11 mouse cellular contexts compared by ENCODE assay signal in genomic region chr8:103492914-103493517, GRCm38 (mm10).
A peak's percentile ranks its signal among the peaks of the same experiment; 100 is the strongest.
DNase-seq lines count a peak whose midpoint lies in the region; ATAC-seq and TF ChIP-seq lines count a peak whose summit lies in the region.
"Had no signal": no experiment of that assay in that cellular context is flagged by ENCODE, and none has a peak within 500 bp of the region (broad histone marks: within the 10 kb centered on the region; RNA-seq: fewer than 3 reads in every experiment).

No protein-coding gene starts in this region.

- WGBS in kidney, postnatal 0 days: 32% methylated on average over 7 of the region's 7 CpGs
- WGBS in hindbrain, postnatal 0 days: 77% methylated on average over 7 of the region's 7 CpGs

- H3K9ac ChIP-seq in kidney, postnatal 0 days (ENCODE audit: low read depth, low read length): no peak overlapping the region
- H3K9ac ChIP-seq in hindbrain, postnatal 0 days (replicated peaks; ENCODE audit: low read length): no peak overlapping the region
- H3K9ac ChIP-seq: midbrain, embryonic 12.5 days had no signal

- ATAC-seq in kidney, postnatal 0 days (replicated peaks; ENCODE audit: low FRiP score, low read depth): no peak
- no peak for ATAC-seq in hindbrain, postnatal 0 days

- peak; percentile 36 for DNase-seq in gastrocnemius, adult 18-20 months (ENCODE audit: low spot score)
- DNase-seq in gastrocnemius, postnatal 10 days: no peak
- DNase-seq in NIH3T3 (ENCODE audit: low read depth): peak; percentile 47
- peak; percentile 8 to 14 for DNase-seq in gastrocnemius, postnatal 36 days
- DNase-seq in kidney, postnatal 0 days (ENCODE audit: low spot score): peak; percentile 58
- no peak for DNase-seq in left cerebral cortex, postnatal 14 days (ENCODE audit: low spot score in 2 of 2)
- DNase-seq in hindbrain, postnatal 0 days (ENCODE audit: low spot score): no peak
- no peak for DNase-seq in cerebellum, adult 11 months
- DNase-seq: adrenal gland, postnatal 25 days; left cerebral cortex, postnatal 4 days had no signal

- H3K27me3 ChIP-seq in kidney, postnatal 0 days (ENCODE audit: insufficient read depth, low read length): no peaks in the 10 kb centered on the region
- no peaks in the 10 kb centered on the region for H3K27me3 ChIP-seq in hindbrain, postnatal 0 days (ENCODE audit: insufficient read depth, low read length)

- no peaks in the 10 kb centered on the region for H3K4me1 ChIP-seq in kidney, postnatal 0 days (replicated peaks; ENCODE audit: insufficient read depth, low read length)
- H3K4me1 ChIP-seq in hindbrain, postnatal 0 days (ENCODE audit: insufficient read depth, low read length): no peaks in the 10 kb centered on the region
- H3K4me1 ChIP-seq: midbrain, embryonic 12.5 days had no signal

- H3K36me3 ChIP-seq in kidney, postnatal 0 days (ENCODE audit: insufficient read depth, low read length): no peaks in the 10 kb centered on the region
- no peaks in the 10 kb centered on the region for H3K36me3 ChIP-seq in hindbrain, postnatal 0 days (ENCODE audit: insufficient read depth, low read length)
- H3K36me3 ChIP-seq: midbrain, embryonic 12.5 days had no signal

- no peak overlapping the region for H3K4me3 ChIP-seq in kidney, postnatal 0 days (replicated peaks; ENCODE audit: low read depth, low read length)
- H3K4me3 ChIP-seq in hindbrain, postnatal 0 days (ENCODE audit: low read length): no peak overlapping the region
- H3K4me3 ChIP-seq: midbrain, embryonic 12.5 days had no signal

- H3K27ac ChIP-seq in kidney, postnatal 0 days: no peak overlapping the region
- no peak overlapping the region for H3K27ac ChIP-seq in hindbrain, postnatal 0 days
- H3K27ac ChIP-seq: midbrain, embryonic 12.5 days had no signal

- TF ChIP-seq CTCF in kidney, postnatal 0 days (IDR thresholded peaks at IDR 0.05; ENCODE audit: low read depth): no peak
- TF ChIP-seq CTCF in hindbrain, postnatal 0 days (IDR thresholded peaks at IDR 0.05; ENCODE audit: low read depth): no peak

- H3K4me2 ChIP-seq in kidney, postnatal 0 days (ENCODE audit: low read length): no peak overlapping the region
- no peak overlapping the region for H3K4me2 ChIP-seq in hindbrain, postnatal 0 days (ENCODE audit: low read depth, low read length)
- H3K4me2 ChIP-seq: midbrain, embryonic 12.5 days had no signal

- no peaks in the 10 kb centered on the region for H3K9me3 ChIP-seq in kidney, postnatal 0 days (replicated peaks; ENCODE audit: low read length)
- H3K9me3 ChIP-seq in hindbrain, postnatal 0 days (ENCODE audit: low read length): no peaks in the 10 kb centered on the region
- H3K9me3 ChIP-seq: midbrain, embryonic 12.5 days had no signal

- intact Hi-C loops in gastrocnemius, postnatal 36 days (cut with DNase I): no loop called here
- intact Hi-C loops in left cerebral cortex, postnatal 14 days (cut with DNase I): no loop called here

Comparison
In these comparisons a context has a peak if more than half of its experiments do, and no peak if none do; other contexts are left out.
1. DNase-seq: peak in gastrocnemius, adult 18-20 months (single experiment), NIH3T3 (single experiment), gastrocnemius, postnatal 36 days (2 of 2) and kidney, postnatal 0 days (single experiment); none in gastrocnemius, postnatal 10 days (single experiment), left cerebral cortex, postnatal 14 days (0 of 2), hindbrain, postnatal 0 days (single experiment) and cerebellum, adult 11 months (single experiment).